Mouse (Mus musculus): ENCODE results near the gene Pogz.
"Not testable (repeated sequence)": the region's sequence is repeated elsewhere in the genome, so short reads cannot be mapped to it uniquely, and the experiment has no call there.

The Pogz gene

GRCm38 (mm10) chr3:94833358-94833757 is 4.0 kb upstream of the Pogz start:
- no peak for DNase-seq (ENCODE audit: low read depth)

GRCm38 (mm10) chr3:94835396-94835795 is 2.0 kb upstream of the Pogz start:
- no peak for DNase-seq (ENCODE audit: low read depth)

- peak; percentile 88 for DNase-seq (ENCODE audit: low read depth)
Measured at GRCm38 (mm10) chr3:94837959-94838496, 661 bp downstream of the Pogz start.

- DNase-seq (ENCODE audit: low read depth), result no peak
Measured at GRCm38 (mm10) chr3:94838631-94839030, 1.3 kb downstream of the Pogz start.

GRCm38 (mm10) chr3:94839101-94839500 is 1.7 kb downstream of the Pogz start:
- DNase-seq (ENCODE audit: low read depth), result no peak

- DNase-seq (ENCODE audit: low read depth), result no peak
Measured at GRCm38 (mm10) chr3:94847382-94847781, 10.0 kb downstream of the Pogz start.

- peak; percentile 43 for DNase-seq (ENCODE audit: low read depth)
Measured at GRCm38 (mm10) chr3:94849338-94849737, 12.0 kb downstream of the Pogz start.

- no peak for DNase-seq (ENCODE audit: low read depth)
Measured at GRCm38 (mm10) chr3:94851731-94852130, 14.4 kb downstream of the Pogz start.

GRCm38 (mm10) chr3:94852215-94852614 is 14.8 kb downstream of the Pogz start:
- no peak for DNase-seq (ENCODE audit: low read depth)

- no peak for DNase-seq (ENCODE audit: low read depth)
Measured at GRCm38 (mm10) chr3:94859471-94859870, 22.1 kb downstream of the Pogz start.

- no peak for DNase-seq (ENCODE audit: low read depth)
Measured at GRCm38 (mm10) chr3:94869011-94869410, 31.6 kb downstream of the Pogz start.

GRCm38 (mm10) chr3:94878618-94879017 is 41.3 kb downstream of the Pogz start:
- DNase-seq (ENCODE audit: low read depth), result no peak

GRCm38 (mm10) chr3:94881840-94882239 is 44.5 kb downstream of the Pogz start:
- DNase-seq (ENCODE audit: low read depth), result no peak

GRCm38 (mm10) chr3:94882579-94882978 is 45.2 kb downstream of the Pogz start:
- DNase-seq (ENCODE audit: low read depth), result no peak

GRCm38 (mm10) chr3:94886316-94887224 is 49.2 kb downstream of the Pogz start, which contains the start of gene Psmb4:
Psmb4 (minus strand) TSS chr3:94886961.
- DNase-seq (ENCODE audit: low read depth), result peak; percentile 92

- peak; percentile 90 for DNase-seq (ENCODE audit: low read depth)
Measured at GRCm38 (mm10) chr3:94888595-94888994, 51.2 kb downstream of the Pogz start.

- no peak for DNase-seq (ENCODE audit: low read depth)
Measured at GRCm38 (mm10) chr3:94894076-94894475, 56.7 kb downstream of the Pogz start.

GRCm38 (mm10) chr3:94902747-94903146 is 65.4 kb downstream of the Pogz start:
- DNase-seq (ENCODE audit: low read depth), result peak; percentile 84

- not testable (repeated sequence) for DNase-seq (ENCODE audit: low read depth)
Measured at GRCm38 (mm10) chr3:94904759-94905158, 67.4 kb downstream of the Pogz start.

- DNase-seq (ENCODE audit: low read depth), result no peak
Measured at GRCm38 (mm10) chr3:94906482-94906881, 69.1 kb downstream of the Pogz start.

GRCm38 (mm10) chr3:94911050-94911693 is 73.8 kb downstream of the Pogz start:
- no peak for DNase-seq (ENCODE audit: low read depth)

- DNase-seq (ENCODE audit: low read depth), result no peak
Measured at GRCm38 (mm10) chr3:94913801-94914200, 76.4 kb downstream of the Pogz start.
